Mouse (Mus musculus) cerebellum, postnatal 10 days (tissue): ENCODE data around the gene Dusp14.

ENCODE experiments used
- DNase-seq, 2 experiments: peaks; one replicate each; pipeline ENCODE4 v3.0.0; 2021; ENCODE audit warnings: mixed read lengths in 2 of 2

The Dusp14 gene

GRCm38 (mm10) chr11:84069034-84069370, at the start of gene Dusp14:
Gene Dusp14, minus strand, starts transcription at chr11:84069261.
- DNase-seq = peak in 1 of 2 experiments; percentile 9

- no peak for DNase-seq
These were observed 48.4 kb upstream of the Dusp14 start for GRCm38 (mm10) chr11:84117431-84117830.

GRCm38 (mm10) chr11:84116221-84116620, 47.2 kb upstream of the Dusp14 start:
- DNase-seq = no peak

GRCm38 (mm10) chr11:84115646-84116045, 46.6 kb upstream of the Dusp14 start:
- DNase-seq = peak; percentile 67 to 71

- DNase-seq = no peak
These were observed 44.6 kb upstream of the Dusp14 start for GRCm38 (mm10) chr11:84113623-84114022.

GRCm38 (mm10) chr11:84107137-84107536, 38.1 kb upstream of the Dusp14 start:
- DNase-seq = no peak

- no peak for DNase-seq
These were observed 35.0 kb upstream of the Dusp14 start for GRCm38 (mm10) chr11:84104036-84104435.

- no peak for DNase-seq
These were observed 32.1 kb upstream of the Dusp14 start for GRCm38 (mm10) chr11:84101182-84101581.

- DNase-seq = no peak
These were observed 28.4 kb upstream of the Dusp14 start for GRCm38 (mm10) chr11:84097251-84097998.

GRCm38 (mm10) chr11:84095084-84095483, 26.0 kb upstream of the Dusp14 start:
- DNase-seq = no peak

- DNase-seq = no peak
These were observed 21.5 kb upstream of the Dusp14 start for GRCm38 (mm10) chr11:84090572-84090971.

GRCm38 (mm10) chr11:84081901-84082300, 12.8 kb upstream of the Dusp14 start:
- DNase-seq = no peak

GRCm38 (mm10) chr11:84080327-84080726, 11.3 kb upstream of the Dusp14 start:
- DNase-seq = no peak

GRCm38 (mm10) chr11:84079887-84080286, 10.8 kb upstream of the Dusp14 start:
- DNase-seq = no peak

- DNase-seq = no peak
These were observed 10.3 kb upstream of the Dusp14 start for GRCm38 (mm10) chr11:84079361-84079760.

- DNase-seq = no peak
These were observed 9.5 kb upstream of the Dusp14 start for GRCm38 (mm10) chr11:84078601-84079000.

- DNase-seq = peak; percentile 54 to 69
These were observed 7.9 kb upstream of the Dusp14 start for GRCm38 (mm10) chr11:84077008-84077407.

GRCm38 (mm10) chr11:84073816-84074764, 5.0 kb upstream of the Dusp14 start:
- DNase-seq = no peak

GRCm38 (mm10) chr11:84072904-84073651, 4.0 kb upstream of the Dusp14 start:
- DNase-seq = peak in 1 of 2 experiments; percentile 14

- peak; percentile 82 to 85 for DNase-seq
These were observed 649 bp downstream of the Dusp14 start for GRCm38 (mm10) chr11:84068191-84069033.

GRCm38 (mm10) chr11:84067720-84068190, 1.3 kb downstream of the Dusp14 start:
- no peak for DNase-seq
